Mouse (Mus musculus): Measurements from ENCODE around the gene Muc15. TPM values are rescaled to one million over a fixed set of nuclear protein-coding genes. Genes with fewer than 3 reads are reported as not detected.

Muc15 gene
- polyA plus RNA-seq (2012; rRNA removed) = 0.02 and 0.29 TPM in 2 replicates

DNA sequence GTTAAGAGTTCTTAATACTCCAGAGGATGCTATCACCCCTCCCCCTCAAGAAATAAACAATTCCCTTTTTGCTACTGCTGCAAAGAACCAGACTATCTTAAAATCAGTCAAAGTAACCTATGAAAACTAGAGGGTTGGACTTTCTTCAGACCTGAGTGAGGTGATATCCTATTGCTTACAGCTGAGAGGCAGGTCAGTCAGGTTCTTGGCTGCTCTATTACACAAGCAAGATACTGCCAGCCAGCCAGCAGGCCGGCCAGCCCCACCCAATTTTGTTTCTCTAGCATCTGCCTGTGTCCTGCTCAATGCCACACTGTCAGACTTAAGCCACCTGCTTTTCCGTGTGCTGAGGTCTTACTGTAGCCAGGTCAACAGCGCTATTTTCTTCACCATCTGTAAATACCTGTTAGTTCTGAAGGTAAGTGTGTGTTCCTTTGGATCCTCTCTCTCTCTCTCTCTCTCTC is at the start of gene Muc15:
Muc15 (plus strand) TSS at position 51 of the 464 bp plus-strand sequence.

Other genes starting within 250 kb of the Muc15 start
- 0.03 TPM in 1 of 2 replicates, not detected in the other for gene Slc5a12, start 124.0 kb upstream of the Muc15 start, polyA plus RNA-seq (2012; rRNA removed)
- gene Ano3, start 229.6 kb downstream of the Muc15 start, polyA plus RNA-seq (2012; rRNA removed) = 0.65 and 0.83 TPM in 2 replicates

Data from central nervous system, embryonic 14 days (tissue).